Mouse (Mus musculus) embryonic fibroblast, embryonic 13.5 days (primary cell): ENCODE data around the gene Gm2026. TPM values are rescaled to one million over a fixed set of nuclear protein-coding genes. Genes with fewer than 3 reads are reported as not detected.
"Not testable (repeated sequence)": the region's sequence is repeated elsewhere in the genome, so short reads cannot be mapped to it uniquely, and the experiment has no call there.

ENCODE experiments used
- H3K27ac ChIP-seq: 2 replicates; pipeline ENCODE4 v1.5.1; 2012; ENCODE audit warnings: low read length, control low read depth, inconsistent platforms; ENCODE audit not compliant: insufficient read depth
- H3K4me1 ChIP-seq: 2 replicates; pipeline ENCODE4 v1.6.1; 2011; ENCODE audit warnings: low read length; ENCODE audit not compliant: control insufficient read depth, insufficient read depth
- H3K4me3 ChIP-seq: 2 replicates; pipeline ENCODE4 v1.5.1; 2011; ENCODE audit warnings: mild to moderate bottlenecking, control low read depth, low read length; ENCODE audit not compliant: insufficient read depth
- polyA plus RNA-seq: library from polyadenylated mRNA; stranded (reverse); fragments of >200 nt; gene quantifications from 2 replicates; pipeline ENCODE4 v1.2.4, GENCODE M21; 2011; ENCODE audit warnings: low read depth; ENCODE audit not compliant: missing spikeins, insufficient read length

The Gm2026 gene
- polyA plus RNA-seq: 25.4 and 31.8 TPM in 2 replicates

DNA sequence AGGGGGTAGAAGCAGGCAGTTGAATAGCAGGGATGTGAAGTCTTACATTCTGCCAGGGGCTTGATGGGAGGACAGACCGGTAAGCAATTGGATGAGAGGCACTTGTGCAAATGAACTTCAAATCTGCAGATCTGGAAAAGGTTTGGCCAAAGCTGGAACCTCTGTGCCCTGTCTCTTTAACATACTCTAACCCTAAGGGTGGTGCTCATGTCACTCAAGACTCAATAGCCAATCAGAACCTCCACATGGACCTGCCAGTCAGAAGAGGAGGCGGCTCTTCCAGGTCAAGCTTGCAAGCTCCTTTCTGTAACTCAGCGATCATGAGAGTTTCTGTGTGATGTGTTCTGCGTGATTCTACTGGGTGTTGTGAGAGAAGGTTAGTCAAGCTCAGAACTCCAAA lies at the start of gene Gm2026:
Gene Gm2026 (plus strand): TSS at position 301 of the 400 bp plus-strand sequence.
- not testable (repeated sequence) for H3K4me3 ChIP-seq, H3K27ac ChIP-seq, H3K4me1 ChIP-seq

DNA sequence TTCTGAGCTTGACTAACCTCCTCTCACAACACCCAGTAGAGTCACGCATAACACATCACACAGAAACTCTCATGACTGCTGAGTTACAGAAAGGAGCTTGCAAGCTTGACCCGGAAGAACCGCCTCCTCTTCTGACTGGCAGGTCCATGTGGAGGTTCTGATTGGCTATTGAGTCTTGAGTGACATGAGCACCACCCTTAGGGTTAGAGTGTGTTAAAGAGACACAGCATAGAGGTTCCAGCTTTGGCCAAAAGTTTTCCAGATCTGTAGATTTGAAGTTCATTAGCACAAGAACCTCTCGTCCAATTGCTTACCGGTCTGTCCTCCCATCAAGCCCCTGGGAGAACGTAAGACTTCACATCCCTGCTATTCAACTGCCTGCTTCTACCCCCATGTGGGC lies 34.1 kb upstream of the Gm2026 start, which contains the start of gene Zfp966:
Gene Zfp966 (minus strand): TSS at position 101 of the 400 bp plus-strand sequence.
- not testable (repeated sequence) for H3K4me1 ChIP-seq, H3K4me3 ChIP-seq

More for the DNA sequence above, 34.1 kb upstream of the Gm2026 start, which contains the start of gene Zfp966:
- not testable (repeated sequence) for H3K27ac ChIP-seq

Other genes with a start within 250 kb of the Gm2026 start
- gene Gm2007, start 223.8 kb upstream of the Gm2026 start, polyA plus RNA-seq: not detected in 2 replicates
- gene Gm14288, start 164.2 kb upstream of the Gm2026 start, polyA plus RNA-seq: not detected in 2 replicates
- 12.4 and 17.9 TPM in 2 replicates for gene Gm6710, start 96.1 kb upstream of the Gm2026 start, polyA plus RNA-seq
- 10.4 and 17.3 TPM in 2 replicates for gene Zfp966, start 34.2 kb upstream of the Gm2026 start, polyA plus RNA-seq
- gene Gm2004, start 184.5 kb downstream of the Gm2026 start, polyA plus RNA-seq: 1.5 and 1.7 TPM in 2 replicates